Mouse (Mus musculus): ENCODE data around the gene Gm11213. TPM values are rescaled to one million over a fixed set of nuclear protein-coding genes. Genes with fewer than 3 reads are reported as not detected.

Gm11213 gene
- total and polyA plus RNA-seq, 2 experiments from 2014 or later: not detected

DNA sequence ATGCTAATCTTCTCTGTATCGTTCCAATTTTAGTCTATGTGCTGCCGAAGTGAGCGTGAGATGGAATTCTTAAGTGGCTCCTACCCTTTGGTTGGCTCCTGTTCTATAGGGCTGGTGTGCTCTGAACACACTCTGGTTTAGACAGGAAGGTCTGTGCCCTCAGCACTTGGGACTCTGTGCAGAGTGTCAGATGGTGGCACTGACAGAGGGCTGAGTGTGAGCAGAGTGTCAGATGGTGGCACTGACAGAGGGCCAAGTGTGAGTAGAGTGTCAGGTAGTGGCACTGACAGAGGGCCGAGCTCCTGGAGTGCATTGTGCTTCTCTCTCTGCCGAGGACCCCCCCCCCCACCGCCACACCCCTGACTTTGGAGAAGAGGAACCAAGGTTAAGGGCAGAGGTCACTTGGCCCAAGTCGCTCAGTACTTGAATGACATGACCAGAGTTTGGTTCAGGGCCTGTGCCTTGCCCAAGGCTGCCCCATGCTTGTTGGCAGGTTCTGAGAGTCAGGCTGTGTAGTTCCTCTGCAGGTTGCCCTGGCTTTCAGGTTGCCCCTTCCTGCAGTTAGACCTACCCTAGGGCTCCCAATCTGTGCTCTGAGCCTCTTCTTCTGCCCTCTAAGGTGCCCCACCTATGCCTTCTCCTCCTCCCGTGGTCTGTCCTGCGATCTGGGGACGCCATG, 37.2 kb downstream of the Gm11213 start:
- peaks cover 2% of the 10 kb centered on the region; the same call in 1 of the 2 replicates for H3K4me1 ChIP-seq (ENCODE audit: insufficient read depth, low read length)
- ATAC-seq: 0 out of 2 replicates have a peak, but pooled peaks have one; percentile 6
- WGBS: 87% methylated on average over 10 of the region's 10 CpGs

DNA sequence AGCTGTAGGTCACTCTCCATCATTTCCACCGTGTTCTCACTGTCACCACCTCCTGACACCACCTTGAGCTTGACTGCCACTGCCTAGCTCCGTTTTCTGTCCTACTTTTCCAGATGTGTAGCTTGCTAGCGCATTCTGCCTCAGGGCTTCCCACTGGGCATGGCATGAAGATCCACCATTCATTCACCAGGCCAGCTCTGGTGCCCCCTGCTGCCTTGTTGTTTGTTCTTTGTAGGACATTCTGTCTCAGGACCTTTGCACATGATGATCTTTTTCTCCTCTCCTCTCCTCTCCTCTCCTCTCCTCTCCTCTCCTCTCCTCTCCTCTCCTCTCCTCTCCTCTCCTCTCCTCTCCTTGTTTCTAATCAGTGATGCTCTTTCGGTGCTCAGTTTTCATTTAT, 42.3 kb downstream of the Gm11213 start:
- H3K4me3 ChIP-seq (ENCODE audit: low read length): no peak overlapping the region
- no peak overlapping the region for H3K9ac ChIP-seq (replicated peaks; ENCODE audit: low read length)
- DNase-seq (ENCODE audit: low spot score) (no peak), ATAC-seq (no peak)
- no peak overlapping the region for H3K4me2 ChIP-seq (ENCODE audit: low read depth, low read length)
- no peaks in the 10 kb centered on the region for H3K36me3 ChIP-seq (ENCODE audit: insufficient read depth, low read length)
- WGBS: 85% methylated on average over 4 of the region's 4 CpGs
- H3K27ac ChIP-seq: no peak overlapping the region
- H3K9me3 ChIP-seq (ENCODE audit: low read length): no peaks in the 10 kb centered on the region
- no peaks in the 10 kb centered on the region; the same call in 1 of the 2 replicates for H3K4me1 ChIP-seq (ENCODE audit: insufficient read depth, low read length)
- no peak for TF ChIP-seq CTCF (IDR thresholded peaks at IDR 0.05; ENCODE audit: low read depth)
- H3K27me3 ChIP-seq (ENCODE audit: insufficient read depth, low read length): no peaks in the 10 kb centered on the region

More for the DNA sequence above, 37.2 kb downstream of the Gm11213 start:
- H3K27ac ChIP-seq: no peak overlapping the region
- no peaks in the 10 kb centered on the region for H3K27me3 ChIP-seq (ENCODE audit: insufficient read depth, low read length)
- no peaks in the 10 kb centered on the region for H3K9me3 ChIP-seq (ENCODE audit: low read length)
- no peak for TF ChIP-seq CTCF (IDR thresholded peaks at IDR 0.05; ENCODE audit: low read depth)
- H3K4me2 ChIP-seq (ENCODE audit: low read depth, low read length): no peak overlapping the region
- H3K9ac ChIP-seq (replicated peaks; ENCODE audit: low read length): no peak overlapping the region
- H3K36me3 ChIP-seq (ENCODE audit: insufficient read depth, low read length): no peaks in the 10 kb centered on the region
- no peak for DNase-seq (ENCODE audit: low spot score)
- no peak overlapping the region for H3K4me3 ChIP-seq (ENCODE audit: low read length)

DNA sequence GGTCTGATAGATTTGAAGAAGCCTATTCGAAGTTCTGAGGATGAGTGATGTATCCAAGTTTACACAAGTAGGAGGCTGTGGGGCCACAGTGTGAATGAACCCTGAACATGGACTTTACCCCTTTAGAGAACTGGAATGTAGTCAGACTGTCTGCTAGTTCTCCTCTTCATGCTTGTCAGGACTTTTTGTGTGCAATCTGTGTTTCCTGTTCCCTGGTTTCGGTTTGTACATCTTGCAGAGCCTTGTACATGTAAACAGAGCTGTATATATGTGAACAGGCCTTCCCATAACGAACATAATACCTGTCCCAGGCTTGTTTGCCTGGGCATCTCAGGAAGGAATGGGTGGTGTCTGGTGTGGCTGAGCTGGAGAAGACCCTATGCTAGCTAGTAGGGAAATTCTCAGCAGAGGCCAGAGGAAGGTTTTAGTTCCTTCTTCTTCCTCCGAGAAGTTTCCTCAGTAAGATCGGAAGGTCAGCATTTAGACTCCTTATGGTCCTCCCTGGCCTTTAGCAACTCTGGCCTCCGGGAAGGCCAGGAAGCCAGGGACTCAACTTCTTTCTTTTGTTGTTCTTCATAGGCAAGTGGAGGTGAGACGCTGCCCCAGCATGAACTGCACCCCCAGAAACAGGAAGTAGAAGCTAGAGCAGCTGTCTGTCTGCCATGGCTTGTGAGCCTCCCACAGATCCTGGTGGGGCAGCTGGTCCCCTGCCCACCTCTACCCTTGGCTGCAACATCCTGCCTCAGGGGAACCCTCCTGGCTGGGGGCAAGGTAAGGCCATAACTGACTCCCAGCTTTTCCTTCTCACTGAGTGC, 43.0 kb downstream of the Gm11213 start:
- Histone ChIP-seq H3K36me3 (ENCODE audit: insufficient read depth, low read length) (no peaks in the 10 kb centered on the region), H3K9ac (replicated peaks; ENCODE audit: low read length) (no peak overlapping the region), H3K4me2 (ENCODE audit: low read depth, low read length) (no peak overlapping the region), H3K9me3 (ENCODE audit: low read length) (no peaks in the 10 kb centered on the region), H3K27ac (no peak overlapping the region), H3K27me3 (ENCODE audit: insufficient read depth, low read length) (no peaks in the 10 kb centered on the region), H3K4me3 (ENCODE audit: low read length) (no peak overlapping the region), H3K4me1 (ENCODE audit: insufficient read depth, low read length) (no peaks in the 10 kb centered on the region; the same call in 1 of the 2 replicates)
- TF ChIP-seq CTCF (IDR thresholded peaks at IDR 0.05; ENCODE audit: low read depth): no peak
- WGBS: 80% methylated on average over 7 of the region's 7 CpGs
- DNase-seq (ENCODE audit: low spot score) (no peak), ATAC-seq (no peak)

DNA sequence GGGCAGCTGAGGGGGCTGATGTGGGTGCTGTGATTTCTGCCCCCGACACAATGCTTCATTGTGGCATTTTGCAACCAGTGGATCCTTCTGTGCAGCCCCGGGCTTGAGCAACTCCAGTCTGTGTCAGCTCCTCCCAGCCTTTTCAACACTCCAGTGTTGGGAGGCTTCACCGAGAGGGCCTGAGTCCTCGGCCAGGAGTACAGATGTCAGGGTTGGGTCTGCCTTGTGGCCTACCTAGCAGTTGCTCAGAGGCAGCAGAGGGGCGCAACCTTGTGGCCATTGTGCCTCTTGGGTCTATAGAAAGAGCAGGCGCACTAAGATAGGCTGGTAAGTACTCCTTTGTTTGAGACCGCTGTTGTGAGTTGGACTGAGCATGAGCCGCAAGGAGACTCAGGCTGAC, 45.0 kb downstream of the Gm11213 start:
- Histone ChIP-seq H3K27ac (no peak overlapping the region), H3K27me3 (ENCODE audit: insufficient read depth, low read length) (no peaks in the 10 kb centered on the region), H3K4me2 (ENCODE audit: low read depth, low read length) (no peak overlapping the region), H3K9me3 (ENCODE audit: low read length) (no peaks in the 10 kb centered on the region), H3K4me1 (ENCODE audit: insufficient read depth, low read length) (no peaks in the 10 kb centered on the region; the same call in 1 of the 2 replicates), H3K36me3 (ENCODE audit: insufficient read depth, low read length) (no peaks in the 10 kb centered on the region), H3K9ac (replicated peaks; ENCODE audit: low read length) (no peak overlapping the region), H3K4me3 (ENCODE audit: low read length) (no peak overlapping the region)
- 62% methylated on average over 8 of the region's 8 CpGs for WGBS
- TF ChIP-seq CTCF (IDR thresholded peaks at IDR 0.05; ENCODE audit: low read depth): no peak
- no peak for ATAC-seq
- DNase-seq (ENCODE audit: low spot score): no peak

DNA sequence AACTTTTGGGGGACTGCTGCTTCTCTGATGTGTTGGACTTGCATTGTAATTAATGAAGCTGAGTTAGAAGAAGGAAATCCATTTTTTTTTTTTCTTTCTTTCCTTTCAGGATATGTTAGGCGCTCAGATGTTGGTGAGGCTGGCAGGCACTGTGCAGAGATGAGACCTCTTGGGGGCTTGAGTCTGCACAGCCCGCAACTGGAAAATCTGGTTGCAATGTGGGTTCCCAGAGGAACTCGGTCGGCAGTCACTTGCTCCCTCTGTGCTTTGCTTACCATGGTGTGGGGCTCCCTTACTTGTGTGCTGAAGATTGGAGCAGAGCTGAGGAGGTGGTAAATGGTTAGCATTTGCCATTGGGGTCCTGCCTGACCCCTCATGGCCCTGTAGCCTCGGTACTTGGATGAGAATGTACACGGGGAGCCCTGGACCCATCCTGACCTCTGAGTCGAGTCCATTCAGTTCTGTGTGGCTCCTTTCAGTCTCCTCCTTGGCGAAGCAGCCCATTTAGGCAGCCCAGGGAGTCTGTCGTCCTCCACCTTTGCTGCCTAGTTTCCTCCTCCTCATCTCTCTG, 45.8 kb downstream of the Gm11213 start:
- H3K27ac ChIP-seq: peak overlapping the region; percentile 32; the same call in 1 of the 2 replicates
- TF ChIP-seq CTCF (IDR thresholded peaks at IDR 0.05; ENCODE audit: low read depth): no peak
- H3K27me3 ChIP-seq (ENCODE audit: insufficient read depth, low read length): no peaks in the 10 kb centered on the region
- 35% methylated on average over 9 of the region's 9 CpGs for WGBS
- H3K36me3 ChIP-seq (ENCODE audit: insufficient read depth, low read length): no peaks in the 10 kb centered on the region
- H3K4me1 ChIP-seq (ENCODE audit: insufficient read depth, low read length): no peaks in the 10 kb centered on the region; the same call in 1 of the 2 replicates
- H3K9ac ChIP-seq (replicated peaks; ENCODE audit: low read length): peak overlapping the region; percentile 59
- DNase-seq (ENCODE audit: low spot score): no peak
- H3K9me3 ChIP-seq (ENCODE audit: low read length): no peaks in the 10 kb centered on the region
- peak overlapping the region; percentile 77 for H3K4me3 ChIP-seq (ENCODE audit: low read length)
- peak overlapping the region; percentile 93 for H3K4me2 ChIP-seq (ENCODE audit: low read depth, low read length)
- 0 out of 2 replicates have a peak, but pooled peaks have one; percentile 17 for ATAC-seq

DNA sequence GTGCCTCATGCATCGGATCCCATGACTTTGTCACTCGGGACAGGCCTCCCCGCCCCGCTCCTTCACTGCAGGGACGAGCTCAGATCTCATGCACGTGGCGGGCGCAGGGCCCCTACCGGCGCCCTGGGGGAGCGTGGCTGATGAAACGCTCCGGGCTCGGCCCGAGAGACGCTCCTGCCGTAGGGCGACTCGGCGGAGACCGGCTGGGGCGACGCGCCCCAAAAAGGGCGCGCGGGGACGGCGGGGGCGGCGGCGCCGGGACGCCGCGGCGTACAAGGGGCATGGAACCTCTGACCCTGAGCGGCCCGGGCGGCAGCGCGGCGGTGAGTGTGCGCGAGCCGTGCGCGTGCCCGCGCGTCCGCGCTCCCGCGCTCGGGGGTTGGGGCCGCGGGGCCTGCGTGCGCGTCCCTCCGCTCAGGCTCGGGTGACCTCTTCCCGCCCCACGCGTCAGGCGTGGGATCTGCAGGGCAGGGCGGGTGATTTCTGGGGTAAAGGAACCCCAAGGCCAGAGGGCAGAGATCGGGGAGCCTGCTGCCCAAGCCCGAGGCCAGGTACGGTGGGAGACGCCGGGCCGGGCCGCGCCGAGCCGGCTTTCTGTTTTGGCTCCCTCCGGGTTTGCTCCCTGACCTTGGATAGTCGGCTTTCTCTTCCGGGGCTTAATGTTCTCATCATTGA, 46.5 kb downstream of the Gm11213 start, which contains the start of gene Tmem268:
Tmem268 (plus strand) TSS at position 375 of the 675 bp plus-strand sequence.
- Histone ChIP-seq H3K27me3 (ENCODE audit: insufficient read depth, low read length) (no peaks in the 10 kb centered on the region), H3K4me3 (ENCODE audit: low read length) (peak within 1 kb of the TSS; percentile 77), H3K4me2 (ENCODE audit: low read depth, low read length) (peak within 1 kb of the TSS; percentile 93), H3K9me3 (ENCODE audit: low read length) (no peaks in the 10 kb centered on the region), H3K27ac (peak within 1 kb of the TSS; percentile 32; the same call in 1 of the 2 replicates), H3K9ac (replicated peaks; ENCODE audit: low read length) (peak within 1 kb of the TSS; percentile 59), H3K4me1 (ENCODE audit: insufficient read depth, low read length) (no peaks in the 10 kb centered on the region; the same call in 1 of the 2 replicates), H3K36me3 (ENCODE audit: insufficient read depth, low read length) (no peaks in the 10 kb centered on the region)
- WGBS: 1% methylated on average over 72 of the region's 81 CpGs
- peak; percentile 82 for DNase-seq (ENCODE audit: low spot score)
- peak; percentile 35; the same call in 1 of the 2 replicates for TF ChIP-seq CTCF (IDR thresholded peaks at IDR 0.05; ENCODE audit: low read depth)
- peak; percentile 88 for ATAC-seq
